Mouse (Mus musculus) cortical plate, adult 2 months (tissue): ENCODE results near the gene Ccl12. TPM values are rescaled to one million over a fixed set of nuclear protein-coding genes. Genes with fewer than 3 reads are reported as not detected.

ENCODE experiments used
- H3K27ac ChIP-seq: fragments of 200-500 bp; 2 replicates; pipeline ENCODE4 v1.5.1; 2012; ENCODE audit warnings: low read length, control low read depth, inconsistent platforms; ENCODE audit not compliant: insufficient read depth
- H3K4me1 ChIP-seq: fragments of 200-500 bp; 2 replicates; pipeline ENCODE4 v1.6.1; 2011; ENCODE audit warnings: low read length; ENCODE audit not compliant: control insufficient read depth, insufficient read depth
- H3K4me3 ChIP-seq: fragments of 200-500 bp; 2 replicates; pipeline ENCODE4 v1.5.1; 2011; ENCODE audit warnings: mild to moderate bottlenecking, low read length, control low read depth; ENCODE audit not compliant: insufficient read depth
- CTCF ChIP-seq: fragments of 200-500 bp; IDR thresholded peaks from 2 replicates; pipeline ENCODE4 v1.5.1; 2011; ENCODE audit warnings: mild to moderate bottlenecking, control low read depth, low read length; ENCODE audit not compliant: insufficient read depth; ENCODE audit errors: extremely low read depth
- POLR2A ChIP-seq: fragments of 200-500 bp; IDR thresholded peaks from 2 replicates; pipeline ENCODE4 v1.6.1; 2011; ENCODE audit warnings: mild to moderate bottlenecking, low read length, control low read depth; ENCODE audit not compliant: insufficient read depth; ENCODE audit errors: extremely low read depth
- polyA plus RNA-seq: library from polyadenylated mRNA; depleted of rRNA; stranded (reverse); fragments of >200 nt; gene quantifications from 2 replicates; pipeline ENCODE4 v1.2.3, GENCODE M21; 2012; rRNA removed

The Ccl12 gene
- polyA plus RNA-seq: 1.0 and 1.8 TPM in 2 replicates

DNA sequence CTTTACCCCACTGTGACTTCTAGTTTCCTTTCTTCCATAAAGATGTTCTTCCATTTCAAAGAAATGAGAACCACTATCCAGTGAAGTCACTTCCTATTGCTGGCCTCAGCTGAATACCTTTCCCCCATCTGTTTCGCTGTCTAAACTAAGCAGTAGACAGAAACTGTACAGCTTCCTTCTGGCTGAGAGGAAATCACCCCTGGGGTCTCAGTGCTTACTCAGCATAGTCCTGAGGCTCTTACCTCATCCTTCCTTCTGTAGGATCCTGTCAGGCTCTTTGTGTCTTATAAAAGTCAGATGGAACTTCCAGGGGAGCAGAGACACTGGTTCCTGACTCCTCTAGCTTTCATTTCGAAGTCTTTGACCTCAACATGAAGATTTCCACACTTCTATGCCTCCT is at the start of gene Ccl12:
Gene Ccl12 (plus strand): TSS at position 317 of the 400 bp plus-strand sequence.
- no peaks in the 10 kb centered on the region for H3K4me1 ChIP-seq
- no peak within 1 kb of the TSS for H3K4me3 ChIP-seq
- H3K27ac ChIP-seq: 0 out of 2 replicates have a peak within 1 kb of the TSS, but pooled peaks have one; percentile 59
- TF ChIP-seq POLR2A (no peak), CTCF (no peak)

DNA sequence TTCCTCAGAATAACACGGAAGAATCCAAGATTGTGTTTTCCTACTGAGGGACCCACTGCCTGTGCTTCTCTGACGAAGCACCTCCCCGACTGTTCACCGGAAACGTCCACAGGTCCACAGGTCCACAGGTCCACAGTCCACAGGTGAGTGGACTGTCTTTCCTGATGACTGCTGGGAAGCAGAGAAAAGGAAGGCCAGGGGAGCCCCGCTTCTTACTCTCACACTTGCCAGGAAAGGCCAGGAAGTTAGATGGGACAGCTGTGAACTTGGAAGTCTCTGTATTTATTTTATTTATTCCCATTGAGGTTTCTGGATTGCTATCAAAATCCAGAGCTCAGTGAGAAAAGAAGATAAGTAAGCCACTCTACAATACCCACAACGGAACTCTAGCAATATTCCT is 47.8 kb upstream of the Ccl12 start:
- H3K4me1 ChIP-seq: no peaks in the 10 kb centered on the region; the same call in 1 of the 2 replicates
- TF ChIP-seq CTCF (no peak), POLR2A (no peak)
- H3K27ac ChIP-seq: no peak overlapping the region

DNA sequence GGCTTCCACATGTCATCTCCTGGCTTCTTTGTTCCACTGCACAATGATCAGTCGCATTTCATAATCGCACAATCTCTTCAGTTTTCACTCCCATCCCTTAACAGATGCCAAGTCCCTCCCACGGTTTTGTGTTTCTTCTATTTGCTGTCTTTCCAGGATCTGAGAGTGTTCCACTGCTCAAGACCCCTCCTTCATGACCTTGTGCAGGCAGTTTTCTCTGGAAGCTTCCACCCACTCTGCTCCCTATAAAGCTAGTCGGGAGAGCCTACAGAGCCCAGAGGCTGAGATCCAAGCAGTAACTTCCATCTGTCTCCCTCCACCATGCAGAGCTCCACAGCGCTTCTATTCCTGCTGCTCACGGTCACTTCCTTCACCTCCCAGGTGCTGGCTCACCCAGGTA is 44.0 kb upstream of the Ccl12 start, which contains the start of gene Ccl11:
Gene Ccl11 (plus strand): TSS at position 178 of the 400 bp plus-strand sequence.
- Histone ChIP-seq H3K4me1 (no peaks in the 10 kb centered on the region; the same call in 1 of the 2 replicates), H3K27ac (no peak within 1 kb of the TSS), H3K4me3 (no peak within 1 kb of the TSS)
- no peak for TF ChIP-seq POLR2A
- no peak for TF ChIP-seq CTCF

More for the DNA sequence above, 47.8 kb upstream of the Ccl12 start:
- no peak overlapping the region for H3K4me3 ChIP-seq

DNA sequence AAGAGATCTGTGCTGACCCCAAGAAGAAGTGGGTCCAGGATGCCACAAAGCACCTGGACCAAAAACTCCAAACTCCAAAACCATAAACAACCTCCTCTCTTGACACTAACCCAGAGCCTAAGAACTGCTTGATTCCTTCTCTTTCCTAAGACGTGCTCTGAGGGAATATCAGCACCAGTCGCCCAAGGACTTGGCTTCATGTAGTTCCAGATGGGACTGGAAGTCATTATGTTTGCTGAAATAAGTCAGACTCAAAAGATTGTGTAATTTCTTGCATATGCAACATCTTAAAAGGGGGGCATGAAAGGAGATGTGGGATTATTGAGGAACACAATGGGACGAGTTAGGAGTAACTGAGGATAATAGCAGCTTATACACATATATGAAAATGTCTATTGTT is 39.4 kb upstream of the Ccl12 start:
- H3K27ac ChIP-seq: no peak overlapping the region
- H3K4me3 ChIP-seq: no peak overlapping the region
- no peaks in the 10 kb centered on the region; the same call in 1 of the 2 replicates for H3K4me1 ChIP-seq
- TF ChIP-seq POLR2A (no peak), CTCF (no peak)

DNA sequence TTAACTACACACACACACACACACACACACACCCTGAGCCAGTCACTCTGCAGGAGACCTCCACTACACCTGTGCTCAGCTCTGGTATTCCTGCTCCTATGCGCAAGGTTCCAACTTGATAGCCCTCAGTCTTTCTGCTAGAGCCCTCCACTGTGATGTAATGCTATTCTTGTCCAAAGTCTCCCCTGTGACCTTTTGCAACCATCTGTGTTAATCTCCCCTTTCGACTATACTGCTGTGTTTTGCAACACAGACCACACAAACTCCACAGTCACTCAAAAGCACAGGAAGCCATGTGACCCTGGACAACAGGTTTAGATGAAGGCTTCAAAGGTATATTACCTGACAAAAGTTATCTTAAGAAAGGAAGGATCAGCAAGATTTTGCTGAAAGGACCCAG is 38.2 kb upstream of the Ccl12 start:
- H3K4me1 ChIP-seq: no peaks in the 10 kb centered on the region
- no peak overlapping the region for H3K27ac ChIP-seq
- H3K4me3 ChIP-seq: no peak overlapping the region
- no peak for TF ChIP-seq POLR2A
- TF ChIP-seq CTCF: no peak

DNA sequence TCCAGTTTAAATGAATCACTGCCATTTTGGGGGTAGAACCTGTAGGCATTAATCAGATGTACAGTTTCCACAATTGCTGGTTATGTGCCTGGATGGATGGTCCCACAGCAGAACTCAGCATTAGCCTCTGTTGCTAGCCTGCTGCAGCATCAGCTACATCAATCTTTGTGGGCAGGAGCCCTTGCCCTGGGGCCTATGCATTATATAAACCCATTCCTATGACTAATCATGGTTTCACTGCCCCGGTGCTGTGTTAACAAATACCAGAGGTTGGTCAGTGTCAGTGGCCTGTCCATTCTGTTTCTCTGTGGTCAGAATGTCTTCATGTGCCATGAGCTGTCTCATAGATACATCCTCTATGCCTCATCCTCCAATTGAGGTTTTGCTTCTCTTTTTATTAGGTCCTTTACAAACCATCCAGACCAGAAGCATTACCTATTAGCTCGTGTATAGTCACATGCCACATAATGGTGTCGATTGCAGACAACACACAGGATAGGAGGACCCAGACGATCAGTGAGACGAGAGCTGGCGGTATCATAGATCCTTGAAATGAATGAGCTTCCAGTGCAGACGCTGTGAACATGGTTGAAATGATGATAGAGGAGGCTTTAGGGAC is 34.6 kb upstream of the Ccl12 start:
- Histone ChIP-seq H3K27ac (no peak overlapping the region), H3K4me1 (no peaks in the 10 kb centered on the region), H3K4me3 (no peak overlapping the region)
- TF ChIP-seq POLR2A (no peak), CTCF (no peak)

DNA sequence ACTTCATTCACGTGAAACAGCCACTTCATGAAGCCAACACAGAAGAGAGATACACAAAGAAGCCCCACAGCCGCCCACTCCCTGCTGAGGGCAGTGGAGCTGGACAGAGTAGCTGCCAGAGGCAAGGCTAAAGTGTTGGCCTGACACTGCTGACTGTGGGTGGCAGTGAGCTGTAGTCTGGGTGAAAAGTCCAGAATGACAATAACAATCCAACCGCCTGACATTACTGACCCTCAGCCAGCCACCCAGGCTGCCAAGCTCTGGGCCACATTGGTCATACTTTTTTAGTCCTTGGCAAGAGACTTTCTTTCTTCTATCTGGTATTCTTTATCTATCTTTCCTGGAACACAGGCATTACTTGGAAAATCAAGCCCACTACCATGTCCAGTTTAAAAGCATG is 30.6 kb upstream of the Ccl12 start:
- Histone ChIP-seq H3K4me3 (no peak overlapping the region), H3K4me1 (no peaks in the 10 kb centered on the region), H3K27ac (no peak overlapping the region)
- TF ChIP-seq POLR2A (no peak), CTCF (no peak)

DNA sequence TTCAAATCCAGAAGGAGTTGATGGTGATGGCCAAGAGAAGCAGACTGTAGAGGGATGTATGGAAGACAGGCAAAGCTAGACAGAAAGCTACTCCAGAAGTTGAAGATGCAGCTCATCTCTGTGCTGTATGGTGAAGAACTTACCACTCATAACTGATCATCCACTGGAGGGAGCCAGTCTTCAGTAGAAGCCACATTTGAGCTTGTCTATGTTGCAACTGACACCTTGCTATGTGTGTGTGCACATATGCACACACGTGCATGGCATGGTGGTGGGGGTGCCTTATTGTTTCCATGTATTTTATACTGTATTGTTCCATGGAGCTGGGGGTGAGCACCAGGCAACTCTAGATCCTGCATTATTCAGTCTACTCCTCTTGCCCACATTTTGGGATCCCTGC is 29.3 kb upstream of the Ccl12 start:
- Histone ChIP-seq H3K4me3 (no peak overlapping the region), H3K27ac (no peak overlapping the region), H3K4me1 (no peaks in the 10 kb centered on the region)
- peak; percentile 30; the same call in 1 of the 2 replicates for TF ChIP-seq CTCF
- TF ChIP-seq POLR2A: no peak

DNA sequence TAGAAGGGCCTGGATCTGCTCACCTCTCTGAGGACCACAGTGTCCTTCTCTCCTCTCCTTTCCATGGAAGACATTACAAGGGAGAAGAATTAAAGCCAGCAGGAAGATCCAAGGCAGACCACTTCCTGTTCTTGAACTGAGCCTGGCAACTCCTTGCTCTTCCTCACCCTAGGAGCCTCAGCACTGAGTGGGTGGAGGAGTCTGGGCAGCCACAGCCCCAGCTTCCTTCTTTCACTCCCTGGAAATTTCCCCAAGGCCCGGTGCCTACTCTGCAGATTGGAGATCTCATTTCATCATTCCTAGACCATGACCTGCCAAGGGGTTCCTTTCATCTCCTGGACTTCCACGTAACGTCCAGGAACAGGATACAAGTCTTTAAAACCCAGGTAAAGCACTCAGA is 28.7 kb upstream of the Ccl12 start:
- TF ChIP-seq CTCF (no peak), POLR2A (no peak)
- Histone ChIP-seq H3K4me1 (no peaks in the 10 kb centered on the region), H3K4me3 (no peak overlapping the region), H3K27ac (no peak overlapping the region)

DNA sequence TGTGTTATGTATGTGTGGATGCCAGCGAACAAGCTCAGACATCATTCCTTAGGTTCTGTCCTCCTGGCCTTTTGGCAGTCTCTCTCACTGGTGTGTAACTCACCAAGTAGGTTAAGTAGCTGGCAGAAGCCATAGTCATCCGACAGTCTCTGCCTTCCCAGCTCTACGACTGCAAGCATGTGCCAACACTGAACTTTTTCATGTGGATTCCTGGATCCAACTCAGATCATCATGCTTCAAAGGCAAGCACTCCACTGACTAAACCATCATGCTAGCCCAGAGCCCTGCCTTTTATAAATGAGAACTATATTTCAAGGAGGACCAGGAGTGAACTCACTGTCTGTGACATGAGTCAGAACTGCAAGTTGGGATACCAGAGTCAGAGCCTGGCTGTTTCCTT is 28.0 kb upstream of the Ccl12 start:
- Histone ChIP-seq H3K4me3 (no peak overlapping the region), H3K4me1 (no peaks in the 10 kb centered on the region), H3K27ac (no peak overlapping the region)
- no peak for TF ChIP-seq CTCF
- no peak for TF ChIP-seq POLR2A

DNA sequence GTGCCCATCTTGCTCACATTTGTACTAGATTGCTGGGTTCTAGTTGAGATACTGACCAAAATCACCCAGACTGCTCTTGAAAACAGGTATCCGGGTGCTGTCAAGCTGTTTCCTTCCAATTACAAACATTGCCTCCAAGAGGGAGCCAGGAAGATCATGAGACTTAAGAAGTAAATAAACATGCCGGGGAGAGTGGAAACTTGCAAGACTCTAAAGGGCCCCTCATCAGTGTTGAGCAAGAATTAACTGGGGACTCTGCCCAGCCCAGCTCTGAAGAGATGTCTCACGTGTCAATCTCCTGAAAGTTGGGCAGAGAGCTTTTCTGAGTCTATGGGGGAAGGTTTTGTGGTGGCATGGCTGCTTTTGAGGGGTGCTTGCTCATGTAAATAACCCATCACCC is 24.6 kb upstream of the Ccl12 start:
- Histone ChIP-seq H3K27ac (no peak overlapping the region), H3K4me1 (no peaks in the 10 kb centered on the region), H3K4me3 (no peak overlapping the region)
- TF ChIP-seq CTCF: no peak
- no peak for TF ChIP-seq POLR2A
